Mouse (Mus musculus): ENCODE results near the gene Pin1rt1. TPM values are rescaled to one million over a fixed set of nuclear protein-coding genes. Genes with fewer than 3 reads are reported as not detected.

Gene Pin1rt1
- total and polyA plus RNA-seq, 3 experiments: not detected

GRCm38 (mm10) chr2:104687261-104687660 is 28.9 kb downstream of the Pin1rt1 start:
- Histone ChIP-seq H3K27ac (ENCODE audit: insufficient read depth, low read depth) (no peak overlapping the region; the same call in 1 of the 2 replicates), H3K4me2 (ENCODE audit: insufficient read depth, low read depth, poor library complexity, severe bottlenecking) (no peak overlapping the region; the same call in 1 of the 2 replicates), H3K9me3 (replicated peaks; ENCODE audit: low read length) (no peaks in the 10 kb centered on the region), H3K79me2 (replicated peaks; ENCODE audit: control insufficient read depth, extremely low read depth, insufficient read depth, poor library complexity, severe bottlenecking) (no peaks in the 10 kb centered on the region), H3K36me3 (replicated peaks in 1 of 2; ENCODE audit: control insufficient read depth in 1 of 2, insufficient read depth in 1 of 2, low read length in 1 of 2) (no peaks in the 10 kb centered on the region), H3K4me3 (replicated peaks in 1 of 3; ENCODE audit: low read depth in 2 of 3, low read length in 2 of 3, poor library complexity in 1 of 3) (no peak overlapping the region), H3K9ac (ENCODE audit: insufficient read depth, low read depth) (no peak overlapping the region), H3K4me1 (ENCODE audit: control insufficient read depth in 1 of 2, insufficient read depth in 2 of 2) (peaks cover 9 to 52% of the 10 kb centered on the region in 2 experiments; a peak in 3 of 4 replicates), H3K27me3 (replicated peaks) (no peaks in the 10 kb centered on the region)
- dilution Hi-C loops (cut with MboI; ENCODE audit: extremely low pct_ligation_motif_present, extremely low pct_unique_long_range_greater_than_20kb, low sequenced_read_pairs): no loop called here
- peak; percentile 67 for DNase-seq (ENCODE audit: extremely low read depth)
- in situ Hi-C loops (cut with MboI; ENCODE audit: low pct_ligation_motif_present, low pct_unique_long_range_greater_than_20kb, low sequenced_read_pairs): loop anchor here (10.0 kb wide), 1 partner anchor 58 kb away; the partner anchor contains the start of gene Depdc7
- TF ChIP-seq UBTF (IDR thresholded peaks at IDR 0.05; ENCODE audit: low read depth, low read length) (no peak), USF2 (conservative IDR thresholded peaks at IDR 0.05; ENCODE audit: low read depth, low read length) (no peak), ZNF384 (IDR thresholded peaks at IDR 0.05; ENCODE audit: low read depth, low read length) (no peak), MEF2A (IDR thresholded peaks at IDR 0.05; ENCODE audit: borderline replicate concordance, low read depth, low read length) (peak; percentile 37; the same call in 1 of the 2 replicates), ZC3H11A (IDR thresholded peaks at IDR 0.05; ENCODE audit: low read depth, low read length) (no peak), CHD1 (IDR thresholded peaks at IDR 0.05; ENCODE audit: low read depth, low read length) (no peak), ETS1 (conservative IDR thresholded peaks at IDR 0.05; ENCODE audit: low read depth, low read length) (no peak), ZKSCAN1 (IDR thresholded peaks at IDR 0.05; ENCODE audit: borderline replicate concordance, low read depth, low read length) (no peak), ZMIZ1 (IDR thresholded peaks at IDR 0.05; ENCODE audit: low read depth, low read length) (no peak), IRF4 (IDR thresholded peaks at IDR 0.05; ENCODE audit: low read depth, low read length) (0 out of 2 replicates have a peak, but pooled peaks have one; percentile 34), CHD2 (IDR thresholded peaks at IDR 0.05; ENCODE audit: low read length) (no peak), POLR2A (IDR thresholded peaks at IDR 0.05; ENCODE audit: low read depth, low read length) (no peak), EP300 (IDR thresholded peaks at IDR 0.05; ENCODE audit: low read length) (peak; percentile 49; the same call in 1 of the 2 replicates)

GRCm38 (mm10) chr2:104685418-104685817 is 30.8 kb downstream of the Pin1rt1 start:
- no peak overlapping the region for H3K27ac ChIP-seq (ENCODE audit: insufficient read depth, low read depth)
- TF ChIP-seq MEF2A (IDR thresholded peaks at IDR 0.05; ENCODE audit: borderline replicate concordance, low read depth, low read length) (0 out of 2 replicates have a peak, but pooled peaks have one; percentile 25), NRF1 (IDR thresholded peaks at IDR 0.05; ENCODE audit: low read depth, low read length) (no peak), ELF1 (IDR thresholded peaks at IDR 0.05; ENCODE audit: low read depth, low read length) (peak; percentile 14; the same call in 1 of the 2 replicates), ZC3H11A (IDR thresholded peaks at IDR 0.05; ENCODE audit: low read depth, low read length) (peak; percentile 84), USF1 (IDR thresholded peaks at IDR 0.05; ENCODE audit: low read depth, low read length) (no peak), MAFK (IDR thresholded peaks at IDR 0.05; ENCODE audit: insufficient replicate concordance, low read length) (no peak), RAD21 (IDR thresholded peaks at IDR 0.05; ENCODE audit: low read depth, low read length) (peak; percentile 94), SMC3 (IDR thresholded peaks at IDR 0.05; ENCODE audit: low read depth, low read length) (peak; percentile 95), HCFC1 (IDR thresholded peaks at IDR 0.05; ENCODE audit: low read depth, low read length) (no peak), SIN3A (IDR thresholded peaks at IDR 0.05; ENCODE audit: low read length) (0 out of 2 replicates have a peak, but pooled peaks have one; percentile 28), KAT2A (IDR thresholded peaks at IDR 0.05; ENCODE audit: insufficient replicate concordance, low read length) (no peak), MXI1 (IDR thresholded peaks at IDR 0.05; ENCODE audit: low read depth, low read length) (peak; percentile 61; the same call in 1 of the 2 replicates), CHD1 (IDR thresholded peaks at IDR 0.05; ENCODE audit: low read depth, low read length) (no peak), USF2 (conservative IDR thresholded peaks at IDR 0.05; ENCODE audit: low read depth, low read length) (no peak), ETS1 (conservative IDR thresholded peaks at IDR 0.05; ENCODE audit: low read depth, low read length) (no peak), TCF12 (IDR thresholded peaks at IDR 0.05; ENCODE audit: low read depth, low read length) (peak; percentile 25; the same call in 1 of the 2 replicates), IRF4 (IDR thresholded peaks at IDR 0.05; ENCODE audit: low read depth, low read length) (0 out of 2 replicates have a peak, but pooled peaks have one; percentile 51), RCOR1 (conservative IDR thresholded peaks at IDR 0.05; ENCODE audit: low read depth, low read length) (no peak), MYC (IDR thresholded peaks at IDR 0.05; ENCODE audit: low read depth, low read length) (peak; percentile 89), CTCF (conservative IDR thresholded peaks at IDR 0.05 in 1 of 2, IDR thresholded peaks at IDR 0.05 in 1 of 2; ENCODE audit: low read depth in 2 of 2, low read length in 2 of 2) (peak; percentile 78 to 98), EP300 (IDR thresholded peaks at IDR 0.05; ENCODE audit: low read length) (no peak), MAX (IDR thresholded peaks at IDR 0.05; ENCODE audit: low read length) (peak; percentile 63), UBTF (IDR thresholded peaks at IDR 0.05; ENCODE audit: low read depth, low read length) (no peak)
- H3K79me2 ChIP-seq (replicated peaks; ENCODE audit: control insufficient read depth, extremely low read depth, insufficient read depth, poor library complexity, severe bottlenecking): no peaks in the 10 kb centered on the region
- peak; percentile 87 for DNase-seq (ENCODE audit: extremely low read depth)
- H3K4me2 ChIP-seq (ENCODE audit: insufficient read depth, low read depth, poor library complexity, severe bottlenecking): no peak overlapping the region; the same call in 1 of the 2 replicates
- no peaks in the 10 kb centered on the region for H3K36me3 ChIP-seq (replicated peaks in 1 of 2; ENCODE audit: control insufficient read depth in 1 of 2, insufficient read depth in 1 of 2, low read length in 1 of 2)
- H3K27me3 ChIP-seq (replicated peaks): no peaks in the 10 kb centered on the region
- no peak overlapping the region for H3K9ac ChIP-seq (ENCODE audit: insufficient read depth, low read depth)
- no peaks in the 10 kb centered on the region for H3K9me3 ChIP-seq (replicated peaks; ENCODE audit: low read length)
- in situ Hi-C loops (cut with MboI; ENCODE audit: low pct_ligation_motif_present, low pct_unique_long_range_greater_than_20kb, low sequenced_read_pairs) (loop anchor here (10.0 kb wide), 1 partner anchor 59 kb away; the partner anchor contains the start of gene Depdc7), dilution Hi-C loops (cut with MboI; ENCODE audit: extremely low pct_ligation_motif_present, extremely low pct_unique_long_range_greater_than_20kb, low sequenced_read_pairs) (no loop called here)
- no peak overlapping the region for H3K4me3 ChIP-seq (replicated peaks in 1 of 3; ENCODE audit: low read depth in 2 of 3, low read length in 2 of 3, poor library complexity in 1 of 3)
- peaks cover 9 to 42% of the 10 kb centered on the region in 2 experiments; a peak in 3 of 4 replicates for H3K4me1 ChIP-seq (ENCODE audit: control insufficient read depth in 1 of 2, insufficient read depth in 2 of 2)

All from CH12.LX (cell line).